Mouse (Mus musculus): ENCODE results near the gene Gm3402. TPM values are rescaled to one million over a fixed set of nuclear protein-coding genes. Genes with fewer than 3 reads are reported as not detected.
"Not testable (repeated sequence)": the region's sequence is repeated elsewhere in the genome, so short reads cannot be mapped to it uniquely, and the experiment has no call there.

Gm3402 gene
- polyA plus RNA-seq, 1 experiment from 2014 or later, result not detected

- not testable (repeated sequence) for H3K9ac ChIP-seq; H3K9me3 ChIP-seq; ATAC-seq (ENCODE audit: low FRiP score); H3K4me3 ChIP-seq (replicated peaks); H3K4me1 ChIP-seq; H3K4me2 ChIP-seq; H3K27ac ChIP-seq; H3K27me3 ChIP-seq; H3K36me3 ChIP-seq (replicated peaks)
- no CpG with 5 or more reads among the region's 3 CpGs for WGBS
Observed at GRCm38 (mm10) chr5:146555836-146556235, 41.9 kb downstream of the Gm3402 start, which contains the start of gene Gm3415. Gm3415 (plus strand) TSS chr5:146556136.

GRCm38 (mm10) chr5:146564259-146564658, 50.3 kb downstream of the Gm3402 start:
- no peaks in the 10 kb centered on the region for H3K9me3 ChIP-seq
- H3K4me2 ChIP-seq, result no peak overlapping the region
- no peaks in the 10 kb centered on the region for H3K27me3 ChIP-seq
- no peak overlapping the region for H3K9ac ChIP-seq
- H3K36me3 ChIP-seq (replicated peaks), result no peaks in the 10 kb centered on the region
- no peak overlapping the region for H3K4me3 ChIP-seq (replicated peaks)
- no peak overlapping the region for H3K27ac ChIP-seq
- ATAC-seq (ENCODE audit: low FRiP score), result no peak
- 78% methylated on average over 1 of the region's 1 CpGs for WGBS
- H3K4me1 ChIP-seq, result no peaks in the 10 kb centered on the region

Other genes with a start within 250 kb of the Gm3402 start
- gene Wasf3, start 129.1 kb upstream of the Gm3402 start, polyA plus RNA-seq (2016; fragmentation: Nextera tagmentation; extraction: Ambion mirVana), result 7.2 and 8.4 TPM in 2 replicates
- gene Gm6408, start 32.2 kb upstream of the Gm3402 start, polyA plus RNA-seq (2016; fragmentation: Nextera tagmentation; extraction: Ambion mirVana), result not detected in 2 replicates
- gene Gm6370, start 22.8 kb upstream of the Gm3402 start, polyA plus RNA-seq (2016; fragmentation: Nextera tagmentation; extraction: Ambion mirVana), result not detected in 2 replicates
- not detected in 2 replicates for gene 4930449I24Rik, start 11.7 kb upstream of the Gm3402 start, polyA plus RNA-seq (2016; fragmentation: Nextera tagmentation; extraction: Ambion mirVana)
- gene Gm3404, start 11.7 kb downstream of the Gm3402 start, polyA plus RNA-seq (2016; fragmentation: Nextera tagmentation; extraction: Ambion mirVana), result not detected in 2 replicates
- gene Gm3409, start 23.5 kb downstream of the Gm3402 start, polyA plus RNA-seq (2016; fragmentation: Nextera tagmentation; extraction: Ambion mirVana), result not detected in 2 replicates
- gene Gm3415, start 42.0 kb downstream of the Gm3402 start, polyA plus RNA-seq (2016; fragmentation: Nextera tagmentation; extraction: Ambion mirVana), result not detected in 2 replicates
- 0.93 and 1.1 TPM in 2 replicates for gene Gpr12, start 71.1 kb downstream of the Gm3402 start, polyA plus RNA-seq (2016; fragmentation: Nextera tagmentation; extraction: Ambion mirVana)

All from forebrain, embryonic 12.5 days (tissue).